Mouse (Mus musculus) heart, adult 2 months (tissue): ENCODE measurements around the gene Cacnb3.

Experiments used
- CTCF ChIP-seq: fragments of 200-600 bp; IDR thresholded peaks from 2 replicates; pipeline ENCODE4 v1.8.1; 2022; ENCODE audit warnings: antibody characterized with exemption, mild to moderate bottlenecking, moderate library complexity
- EP300 ChIP-seq: fragments of 200-500 bp; IDR thresholded peaks from 2 replicates; pipeline ENCODE4 v1.6.1; 2011; ENCODE audit warnings: low read depth, low read length, control low read depth; ENCODE audit not compliant: insufficient read depth
- POLR2A ChIP-seq: fragments of 200-500 bp; IDR thresholded peaks from 2 replicates; pipeline ENCODE4 v1.6.1; 2011; ENCODE audit warnings: mild to moderate bottlenecking, low read depth, low read length, control low read depth; ENCODE audit not compliant: insufficient read depth

- TF ChIP-seq EP300 (no peak), POLR2A (no peak), CTCF (no peak)
Observed at GRCm38 (mm10) chr15:98647308-98647707, 16.7 kb downstream of the Cacnb3 start.
